Mouse (Mus musculus): ENCODE results near the gene Lmbrd2. TPM values are rescaled to one million over a fixed set of nuclear protein-coding genes. Genes with fewer than 3 reads are reported as not detected.

The Lmbrd2 gene
- polyA plus RNA-seq, 1 experiment: 4.7 TPM

DNA sequence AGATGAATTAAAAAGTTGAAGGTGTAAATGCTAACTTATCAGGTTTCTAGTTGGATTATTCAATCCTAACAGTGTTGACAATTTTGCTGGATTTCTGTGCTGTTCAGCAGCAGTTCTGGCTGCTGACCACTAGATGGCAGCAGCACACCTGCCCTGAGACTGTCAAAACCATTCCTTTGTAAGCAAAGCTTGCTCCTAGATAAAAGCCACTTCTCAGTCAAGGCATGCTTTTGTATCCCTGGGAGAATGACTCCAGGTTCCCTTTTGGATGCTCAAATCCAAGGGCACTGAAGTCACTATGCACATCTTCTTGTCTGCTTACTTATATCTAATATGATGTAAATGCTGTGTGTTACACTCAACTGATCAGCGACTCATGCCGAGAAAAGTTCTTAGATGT, 20.3 kb upstream of the Lmbrd2 start:
- no peak for TF ChIP-seq TCF12 (IDR thresholded peaks at IDR 0.05; ENCODE audit: insufficient read depth, poor library complexity, severe bottlenecking)
- TF ChIP-seq MAX (IDR thresholded peaks at IDR 0.05; ENCODE audit: low read depth): no peak
- TF ChIP-seq USF1 (IDR thresholded peaks at IDR 0.05; ENCODE audit: low read depth): no peak
- no peak for TF ChIP-seq POLR2A (IDR thresholded peaks at IDR 0.05; ENCODE audit: insufficient read length, low read depth)
- no peak for TF ChIP-seq REST (IDR thresholded peaks at IDR 0.05; ENCODE audit: insufficient read depth, insufficient read length)
- no peak for TF ChIP-seq POLR2AphosphoS2 (IDR thresholded peaks at IDR 0.05; ENCODE audit: insufficient read length, low read depth)
- no peak for TF ChIP-seq TCF3 (IDR thresholded peaks at IDR 0.05; ENCODE audit: insufficient read length, low read depth)
- TF ChIP-seq E2F4 (IDR thresholded peaks at IDR 0.05; ENCODE audit: insufficient read depth): no peak
- TF ChIP-seq SRF (IDR thresholded peaks at IDR 0.05; ENCODE audit: control insufficient read depth, insufficient read length, low read depth): no peak
- TF ChIP-seq MYOD1 (IDR thresholded peaks at IDR 0.05; ENCODE audit: control insufficient read depth in 1 of 3, insufficient read length in 2 of 3, low read depth in 2 of 3): no peak
- TF ChIP-seq MYOG (IDR thresholded peaks at IDR 0.05; ENCODE audit: control insufficient read depth in 1 of 3, insufficient read depth in 1 of 3, insufficient read length in 2 of 3, low read depth in 2 of 3): no peak
- no peak for TF ChIP-seq CEBPB (IDR thresholded peaks at IDR 0.05; ENCODE audit: insufficient read depth, poor library complexity, severe bottlenecking)
- H3ac ChIP-seq (ENCODE audit: control insufficient read depth, insufficient read length): no peak overlapping the region

GRCm38 (mm10) chr15:9122989-9123388, 17.4 kb upstream of the Lmbrd2 start:
- Histone ChIP-seq H3ac (ENCODE audit: control insufficient read depth, insufficient read length) (no peak overlapping the region), H3K27me3 (ENCODE audit: control insufficient read depth, insufficient read depth, insufficient read length) (no peaks in the 10 kb centered on the region), H3K36me3 (ENCODE audit: control insufficient read depth, insufficient read depth) (peaks cover 73% of the 10 kb centered on the region), H3K4me3 (no peak overlapping the region), H3K79me2 (ENCODE audit: control insufficient read depth, insufficient read depth) (no peaks in the 10 kb centered on the region), H3K4me2 (ENCODE audit: low read depth) (no peak overlapping the region)
- no peak for TF ChIP-seq MAX (IDR thresholded peaks at IDR 0.05; ENCODE audit: low read depth)
- TF ChIP-seq MYOD1 (IDR thresholded peaks at IDR 0.05; ENCODE audit: control insufficient read depth in 1 of 3, insufficient read length in 2 of 3, low read depth in 2 of 3): no peak
- no peak for TF ChIP-seq TCF12 (IDR thresholded peaks at IDR 0.05; ENCODE audit: insufficient read depth, poor library complexity, severe bottlenecking)
- no peak for TF ChIP-seq MYOG (IDR thresholded peaks at IDR 0.05; ENCODE audit: control insufficient read depth in 1 of 3, insufficient read depth in 1 of 3, insufficient read length in 2 of 3, low read depth in 2 of 3)
- no peak for TF ChIP-seq USF1 (IDR thresholded peaks at IDR 0.05; ENCODE audit: low read depth)
- no peak for TF ChIP-seq REST (IDR thresholded peaks at IDR 0.05; ENCODE audit: insufficient read depth, insufficient read length)
- TF ChIP-seq POLR2AphosphoS2 (IDR thresholded peaks at IDR 0.05; ENCODE audit: insufficient read length, low read depth): no peak
- TF ChIP-seq SRF (IDR thresholded peaks at IDR 0.05; ENCODE audit: control insufficient read depth, insufficient read length, low read depth): no peak
- no peak for TF ChIP-seq POLR2A (IDR thresholded peaks at IDR 0.05; ENCODE audit: insufficient read length, low read depth)
- no peak for TF ChIP-seq E2F4 (IDR thresholded peaks at IDR 0.05; ENCODE audit: insufficient read depth)
- no peak for TF ChIP-seq CEBPB (IDR thresholded peaks at IDR 0.05; ENCODE audit: insufficient read depth, poor library complexity, severe bottlenecking)

More for the DNA sequence above, 20.3 kb upstream of the Lmbrd2 start:
- Histone ChIP-seq H3K79me2 (ENCODE audit: control insufficient read depth, insufficient read depth) (no peaks in the 10 kb centered on the region), H3K4me2 (ENCODE audit: low read depth) (no peak overlapping the region), H3K36me3 (ENCODE audit: control insufficient read depth, insufficient read depth) (peaks cover 79% of the 10 kb centered on the region), H3K4me3 (no peak overlapping the region), H3K27me3 (ENCODE audit: control insufficient read depth, insufficient read depth, insufficient read length) (no peaks in the 10 kb centered on the region)

DNA sequence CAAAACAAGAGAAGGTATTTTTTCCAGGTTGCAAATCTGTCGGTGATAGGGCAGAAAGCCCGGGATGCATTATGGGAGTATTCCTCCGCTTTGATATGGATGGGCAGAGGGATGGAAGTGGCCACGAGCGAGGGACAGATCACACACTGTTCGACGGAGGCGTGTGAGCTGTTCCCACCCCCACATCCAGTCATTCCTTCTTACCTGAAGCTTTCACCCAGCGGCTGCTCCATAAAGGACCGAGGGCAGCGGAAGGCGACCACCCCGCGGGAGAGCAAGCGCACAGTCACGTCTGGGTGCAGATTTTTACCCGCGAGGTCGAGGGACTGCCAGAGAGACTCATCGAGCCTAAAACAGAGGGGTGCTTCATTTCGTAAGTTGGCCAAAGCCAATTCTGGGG, 15.5 kb upstream of the Lmbrd2 start:
- TF ChIP-seq USF1 (IDR thresholded peaks at IDR 0.05; ENCODE audit: low read depth): no peak
- no peak for TF ChIP-seq MYOD1 (IDR thresholded peaks at IDR 0.05; ENCODE audit: control insufficient read depth in 1 of 3, insufficient read length in 2 of 3, low read depth in 2 of 3)
- no peak for TF ChIP-seq TCF3 (IDR thresholded peaks at IDR 0.05; ENCODE audit: insufficient read length, low read depth)
- no peak for TF ChIP-seq TCF12 (IDR thresholded peaks at IDR 0.05; ENCODE audit: insufficient read depth, poor library complexity, severe bottlenecking)
- TF ChIP-seq MAX (IDR thresholded peaks at IDR 0.05; ENCODE audit: low read depth): no peak
- TF ChIP-seq POLR2A (IDR thresholded peaks at IDR 0.05; ENCODE audit: insufficient read length, low read depth): no peak
- no peak for TF ChIP-seq REST (IDR thresholded peaks at IDR 0.05; ENCODE audit: insufficient read depth, insufficient read length)
- TF ChIP-seq SRF (IDR thresholded peaks at IDR 0.05; ENCODE audit: control insufficient read depth, insufficient read length, low read depth): no peak
- no peak for TF ChIP-seq MYOG (IDR thresholded peaks at IDR 0.05; ENCODE audit: control insufficient read depth in 1 of 3, insufficient read depth in 1 of 3, insufficient read length in 2 of 3, low read depth in 2 of 3)
- no peak for TF ChIP-seq POLR2AphosphoS2 (IDR thresholded peaks at IDR 0.05; ENCODE audit: insufficient read length, low read depth)
- no peak for TF ChIP-seq CEBPB (IDR thresholded peaks at IDR 0.05; ENCODE audit: insufficient read depth, poor library complexity, severe bottlenecking)
- TF ChIP-seq E2F4 (IDR thresholded peaks at IDR 0.05; ENCODE audit: insufficient read depth): no peak
- H3K27me3 ChIP-seq (ENCODE audit: control insufficient read depth, insufficient read depth, insufficient read length): no peaks in the 10 kb centered on the region
- no peak overlapping the region for H3K4me2 ChIP-seq (ENCODE audit: low read depth)
- H3K36me3 ChIP-seq (ENCODE audit: control insufficient read depth, insufficient read depth): peaks cover 60% of the 10 kb centered on the region
- H3K4me3 ChIP-seq: no peak overlapping the region
- peaks cover 5% of the 10 kb centered on the region for H3K79me2 ChIP-seq (ENCODE audit: control insufficient read depth, insufficient read depth)
- H3ac ChIP-seq (ENCODE audit: control insufficient read depth, insufficient read length): no peak overlapping the region

DNA sequence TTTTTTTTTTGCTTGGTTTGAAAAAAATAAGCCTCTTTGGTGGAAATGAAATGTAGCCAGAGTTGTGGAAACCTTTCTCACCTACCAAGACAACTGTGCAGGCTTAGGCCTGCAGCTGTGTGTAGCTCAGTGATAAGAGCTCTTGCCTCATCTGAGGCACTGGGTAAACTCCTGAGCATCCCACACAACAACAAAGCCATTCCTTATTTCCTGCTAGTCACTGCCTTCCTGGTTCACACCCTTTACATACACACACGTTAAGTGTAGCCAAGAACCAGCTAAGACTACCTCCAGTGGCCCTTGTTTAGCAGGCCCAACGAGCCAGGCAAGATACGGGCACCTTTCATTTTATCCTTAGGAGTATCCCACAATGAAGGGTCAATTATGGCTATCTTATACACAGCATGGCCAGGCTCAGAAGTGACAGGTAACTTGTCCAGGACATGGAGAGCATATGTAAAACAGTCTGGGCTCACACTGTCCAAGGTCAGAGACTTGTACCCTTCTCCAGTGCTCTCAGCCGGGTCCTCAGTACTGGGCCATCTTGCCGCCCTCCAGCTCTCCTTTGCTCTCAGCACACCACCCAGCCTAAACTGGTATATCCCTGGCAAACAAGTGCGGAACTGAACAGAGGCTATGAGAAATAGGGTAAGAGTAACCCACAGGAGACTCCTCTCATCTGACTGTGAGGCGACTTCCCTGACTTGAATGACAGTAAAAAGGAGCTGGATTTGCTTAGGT, 13.1 kb upstream of the Lmbrd2 start:
- TF ChIP-seq POLR2AphosphoS2 (IDR thresholded peaks at IDR 0.05; ENCODE audit: insufficient read length, low read depth) (no peak), SRF (IDR thresholded peaks at IDR 0.05; ENCODE audit: control insufficient read depth, insufficient read length, low read depth) (no peak), E2F4 (IDR thresholded peaks at IDR 0.05; ENCODE audit: insufficient read depth) (no peak), CEBPB (IDR thresholded peaks at IDR 0.05; ENCODE audit: insufficient read depth, poor library complexity, severe bottlenecking) (no peak), MYOG (IDR thresholded peaks at IDR 0.05; ENCODE audit: control insufficient read depth in 1 of 3, insufficient read depth in 1 of 3, insufficient read length in 2 of 3, low read depth in 2 of 3) (no peak), POLR2A (IDR thresholded peaks at IDR 0.05; ENCODE audit: insufficient read length, low read depth) (no peak), MAX (IDR thresholded peaks at IDR 0.05; ENCODE audit: low read depth) (no peak), TCF12 (IDR thresholded peaks at IDR 0.05; ENCODE audit: insufficient read depth, poor library complexity, severe bottlenecking) (no peak), REST (IDR thresholded peaks at IDR 0.05; ENCODE audit: insufficient read depth, insufficient read length) (no peak), MYOD1 (IDR thresholded peaks at IDR 0.05; ENCODE audit: control insufficient read depth in 1 of 3, insufficient read length in 2 of 3, low read depth in 2 of 3) (no peak), USF1 (IDR thresholded peaks at IDR 0.05; ENCODE audit: low read depth) (no peak), TCF3 (IDR thresholded peaks at IDR 0.05; ENCODE audit: insufficient read length, low read depth) (no peak)
- Histone ChIP-seq H3ac (ENCODE audit: control insufficient read depth, insufficient read length) (no peak overlapping the region), H3K4me2 (ENCODE audit: low read depth) (no peak overlapping the region), H3K79me2 (ENCODE audit: control insufficient read depth, insufficient read depth) (peaks cover 19% of the 10 kb centered on the region), H3K36me3 (ENCODE audit: control insufficient read depth, insufficient read depth) (peaks cover 61% of the 10 kb centered on the region), H3K27me3 (ENCODE audit: control insufficient read depth, insufficient read depth, insufficient read length) (no peaks in the 10 kb centered on the region), H3K4me3 (no peak overlapping the region)
